In the genomic region with DNA sequence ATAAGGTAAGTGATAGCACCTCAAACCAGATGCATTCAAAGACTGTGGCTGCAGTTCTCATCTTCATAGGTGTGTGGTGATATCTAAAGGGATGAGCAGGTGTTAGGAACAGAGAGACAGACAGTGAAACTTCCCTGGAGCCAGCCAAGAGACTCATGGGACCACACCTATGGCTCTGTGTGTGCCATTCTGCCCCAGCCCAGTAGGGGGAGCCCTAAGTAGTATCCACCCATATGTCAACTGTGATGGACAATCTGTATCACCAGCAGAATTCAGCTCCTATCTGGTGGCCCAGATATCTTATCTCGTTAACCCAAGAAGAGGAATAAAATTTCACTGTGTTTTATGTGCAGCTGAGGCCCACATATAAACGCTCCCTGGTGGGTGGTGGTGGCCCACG, we compare ENCODE assay signal across 8 mouse cellular contexts.
DNase-seq lines count a peak whose midpoint lies in the region; ATAC-seq and TF ChIP-seq lines count a peak whose summit lies in the region.

No protein-coding gene starts in this region.

- TF ChIP-seq POLR2A in lung, adult 2 months (IDR thresholded peaks at IDR 0.05; ENCODE audit: borderline replicate concordance, extremely low read depth, low read depth, low read length): no peak
- TF ChIP-seq POLR2A in bone marrow, adult 2 months (IDR thresholded peaks at IDR 0.05; ENCODE audit: borderline replicate concordance, control insufficient read depth, low read depth, low read length): no peak

- no peak overlapping the region for H3K4me3 ChIP-seq in lung, adult 2 months (replicated peaks; ENCODE audit: extremely low read depth, low read depth, low read length)
- H3K4me3 ChIP-seq in bone marrow, adult 2 months (replicated peaks; ENCODE audit: control insufficient read depth, low read depth, low read length): no peak overlapping the region
- no peak overlapping the region for H3K4me3 ChIP-seq in midbrain, embryonic 11.5 days (ENCODE audit: low read depth, low read length)

- WGBS in lung, adult 2 months: 91% methylated on average over 3 of the region's 3 CpGs
- WGBS in bone marrow, adult 2 months: 71% methylated on average over 3 of the region's 3 CpGs
- 95% methylated on average over 3 of the region's 3 CpGs for WGBS in midbrain, embryonic 11.5 days

- peak; percentile 90 for ATAC-seq in megakaryocyte progenitor cell, adult 5-6 weeks (replicated peaks; ENCODE audit: poor library complexity)
- no peak for ATAC-seq in midbrain, embryonic 11.5 days (ENCODE audit: low FRiP score)

- TF ChIP-seq CTCF in lung, adult 2 months (IDR thresholded peaks at IDR 0.05; ENCODE audit: insufficient read depth, low read length): 0 out of 2 replicates have a peak, but pooled peaks have one; percentile 34
- peak; percentile 70 for TF ChIP-seq CTCF in bone marrow, adult 2 months (IDR thresholded peaks at IDR 0.05; ENCODE audit: control insufficient read depth, insufficient read depth, low read length)

- no peaks in the 10 kb centered on the region for H3K9me3 ChIP-seq in midbrain, embryonic 11.5 days (ENCODE audit: control insufficient read depth, low read length)

- H3K36me3 ChIP-seq in midbrain, embryonic 11.5 days (ENCODE audit: control insufficient read depth, insufficient read depth, low read length): no peaks in the 10 kb centered on the region

- no peak overlapping the region for H3K4me2 ChIP-seq in midbrain, embryonic 11.5 days

- peak; percentile 8 for DNase-seq in lung, adult 2 months
- DNase-seq in lung, postnatal 4 days: no peak
- DNase-seq in thymus, postnatal 4 days: peak; percentile 75
- DNase-seq in midbrain, embryonic 11.5 days (ENCODE audit: low spot score, missing footprints): no peak
- no peak for DNase-seq in embryo, embryonic 11 days
- no peak for DNase-seq in MN1 (ENCODE audit: low spot score)

- H3K9ac ChIP-seq in midbrain, embryonic 11.5 days (ENCODE audit: low read length): no peak overlapping the region

- no peak overlapping the region for H3K27ac ChIP-seq in bone marrow, adult 2 months (ENCODE audit: control insufficient read depth, insufficient read depth, low read depth, low read length, poor library complexity)
- no peak overlapping the region for H3K27ac ChIP-seq in midbrain, embryonic 11.5 days (ENCODE audit: low read depth, low read length)

- H3K27me3 ChIP-seq in midbrain, embryonic 11.5 days (ENCODE audit: control insufficient read depth, insufficient read depth, low read length): no peaks in the 10 kb centered on the region

- no peaks in the 10 kb centered on the region for H3K4me1 ChIP-seq in lung, adult 2 months (ENCODE audit: control insufficient read depth, insufficient read depth, low read length)
- H3K4me1 ChIP-seq in bone marrow, adult 2 months (ENCODE audit: control insufficient read depth, insufficient read depth, low read length): no peaks in the 10 kb centered on the region
- no peaks in the 10 kb centered on the region for H3K4me1 ChIP-seq in midbrain, embryonic 11.5 days (ENCODE audit: control insufficient read depth, insufficient read depth, low read length)

Comparison
In these comparisons a context has a peak if more than half of its experiments do, and no peak if none do; other contexts are left out.
1. DNase-seq: peak in lung, adult 2 months (single experiment) and thymus, postnatal 4 days (single experiment); none in lung, postnatal 4 days (0 of 2), midbrain, embryonic 11.5 days (single experiment), embryo, embryonic 11 days (single experiment) and MN1 (single experiment).